ENCODE assay signal across 16 mouse cellular contexts in the genomic region with DNA sequence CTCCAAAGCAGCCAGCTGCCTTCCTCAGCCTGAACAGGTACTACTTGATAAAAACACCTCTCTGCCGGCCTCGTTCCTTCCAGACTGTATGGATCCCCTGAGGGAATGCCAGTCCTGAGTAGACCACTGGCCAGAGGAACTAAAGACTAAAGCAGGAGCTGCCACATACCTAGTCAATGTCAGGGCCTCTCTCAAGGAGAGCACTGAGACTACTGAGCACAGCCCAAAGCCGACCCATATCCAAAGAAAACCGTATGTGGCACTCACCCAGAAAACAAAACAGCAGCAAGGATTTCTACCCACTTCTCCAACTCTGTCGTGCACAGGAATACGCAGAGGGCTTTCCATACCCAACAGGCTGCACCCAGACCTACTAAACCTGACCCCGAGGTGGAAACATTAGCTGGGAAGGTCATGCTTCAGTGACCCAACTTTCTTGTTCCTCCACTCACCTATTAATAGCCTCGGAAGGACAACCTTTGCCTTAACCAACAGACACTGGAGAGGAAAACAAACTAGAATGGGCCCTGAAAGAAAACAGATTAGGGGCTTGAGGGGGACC. TPM values are rescaled to one million over a fixed set of nuclear protein-coding genes. Genes with fewer than 3 reads are reported as not detected.
DNase-seq lines count a peak whose midpoint lies in the region; ATAC-seq and TF ChIP-seq lines count a peak whose summit lies in the region.
"Had no signal": no experiment of that assay in that cellular context is flagged by ENCODE, and none has a peak within 500 bp of the region (broad histone marks: within the 10 kb centered on the region; RNA-seq: fewer than 3 reads in every experiment).

No protein-coding gene starts in this region.

- H3K4me1 ChIP-seq in heart, postnatal 0 days (ENCODE audit: control insufficient read depth, insufficient read depth) = peaks cover 47% of the 10 kb centered on the region
- H3K4me1 ChIP-seq in kidney, adult 2 months (ENCODE audit: control insufficient read depth, insufficient read depth, low read length) = peaks cover 57% of the 10 kb centered on the region
- peaks cover 61% of the 10 kb centered on the region for H3K4me1 ChIP-seq in kidney, embryonic 16.5 days (ENCODE audit: insufficient read depth, low read length)
- H3K4me1 ChIP-seq in stomach, postnatal 0 days (replicated peaks; ENCODE audit: control insufficient read depth, insufficient read depth) = 0 out of 2 replicates have a peak, but pooled peaks cover 4% of the 10 kb centered on the region
- peaks cover 2% of the 10 kb centered on the region; the same call in 1 of the 2 replicates for H3K4me1 ChIP-seq in hindbrain, embryonic 12.5 days
- H3K4me1 ChIP-seq: neural tube, embryonic 13.5 days; stomach, embryonic 15.5 days had no signal

- no peak overlapping the region for H3K4me2 ChIP-seq in heart, postnatal 0 days (ENCODE audit: low read depth, low read length)
- H3K4me2 ChIP-seq in kidney, embryonic 16.5 days (replicated peaks; ENCODE audit: low read depth, low read length) = no peak overlapping the region
- no peak overlapping the region for H3K4me2 ChIP-seq in stomach, postnatal 0 days (replicated peaks; ENCODE audit: low read depth)
- H3K4me2 ChIP-seq in hindbrain, embryonic 12.5 days (replicated peaks) = no peak overlapping the region
- H3K4me2 ChIP-seq: embryonic facial prominence, embryonic 12.5 days; neural tube, embryonic 13.5 days; stomach, embryonic 15.5 days had no signal

- no peak for TF ChIP-seq EP300 in heart, postnatal 0 days (IDR thresholded peaks at IDR 0.05; ENCODE audit: low read depth)
- TF ChIP-seq EP300 in stomach, postnatal 0 days (optimal IDR thresholded peaks at IDR 0.05) = no peak

- 68% methylated on average over 8 of the region's 8 CpGs for WGBS in heart, postnatal 0 days
- WGBS in kidney, adult 2 months = 27% methylated on average over 8 of the region's 8 CpGs
- WGBS in kidney, embryonic 16.5 days = 34% methylated on average over 8 of the region's 8 CpGs
- 68% methylated on average over 8 of the region's 8 CpGs for WGBS in stomach, postnatal 0 days
- 76% methylated on average over 8 of the region's 8 CpGs for WGBS in hindbrain, embryonic 12.5 days

- no peaks in the 10 kb centered on the region for H3K27me3 ChIP-seq in heart, postnatal 0 days (ENCODE audit: control insufficient read depth, insufficient read depth, low read length)
- H3K27me3 ChIP-seq in kidney, adult 2 months (replicated peaks; ENCODE audit: control insufficient read depth, insufficient read depth, low read length) = no peaks in the 10 kb centered on the region
- no peaks in the 10 kb centered on the region for H3K27me3 ChIP-seq in kidney, embryonic 16.5 days (ENCODE audit: insufficient read depth, low read length)
- H3K27me3 ChIP-seq in stomach, postnatal 0 days (ENCODE audit: control insufficient read depth, insufficient read depth, low read length) = no peaks in the 10 kb centered on the region
- no peaks in the 10 kb centered on the region for H3K27me3 ChIP-seq in hindbrain, embryonic 12.5 days
- H3K27me3 ChIP-seq: embryonic facial prominence, embryonic 12.5 days; neural tube, embryonic 13.5 days; Patski; stomach, embryonic 15.5 days had no signal

- TF ChIP-seq POLR2A in kidney, adult 2 months (IDR thresholded peaks at IDR 0.05; ENCODE audit: low read depth, low read length) = no peak

- H3K9ac ChIP-seq in heart, postnatal 0 days (replicated peaks; ENCODE audit: low read depth, low read length) = no peak overlapping the region
- H3K9ac ChIP-seq in kidney, embryonic 16.5 days (replicated peaks; ENCODE audit: low read length) = no peak overlapping the region
- no peak overlapping the region for H3K9ac ChIP-seq in stomach, postnatal 0 days (ENCODE audit: low read length)
- no peak overlapping the region for H3K9ac ChIP-seq in hindbrain, embryonic 12.5 days
- H3K9ac ChIP-seq: embryonic facial prominence, embryonic 12.5 days; liver, postnatal 0 days; neural tube, embryonic 13.5 days; stomach, embryonic 15.5 days had no signal

- no peaks in the 10 kb centered on the region for H3K36me3 ChIP-seq in heart, postnatal 0 days (replicated peaks; ENCODE audit: control insufficient read depth, insufficient read depth, low read length)
- no peaks in the 10 kb centered on the region for H3K36me3 ChIP-seq in kidney, adult 2 months (ENCODE audit: control insufficient read depth, insufficient read depth, low read length)
- H3K36me3 ChIP-seq in kidney, embryonic 16.5 days (ENCODE audit: insufficient read depth, low read length) = no peaks in the 10 kb centered on the region
- H3K36me3 ChIP-seq in stomach, postnatal 0 days (ENCODE audit: control insufficient read depth, insufficient read depth, low read length) = no peaks in the 10 kb centered on the region
- H3K36me3 ChIP-seq in hindbrain, embryonic 12.5 days = no peaks in the 10 kb centered on the region
- H3K36me3 ChIP-seq: embryonic facial prominence, embryonic 12.5 days; neural tube, embryonic 13.5 days; stomach, embryonic 15.5 days had no signal

- no peak overlapping the region for H3K4me3 ChIP-seq in heart, postnatal 0 days (ENCODE audit: low read depth, low read length)
- H3K4me3 ChIP-seq in kidney, adult 2 months (ENCODE audit: insufficient read depth, low read depth, low read length) = peak overlapping the region; percentile 11; the same call in 1 of the 2 replicates
- H3K4me3 ChIP-seq in kidney, embryonic 16.5 days (ENCODE audit: low read length) = no peak overlapping the region
- H3K4me3 ChIP-seq in stomach, postnatal 0 days (ENCODE audit: low read depth, low read length) = no peak overlapping the region
- H3K4me3 ChIP-seq in hindbrain, embryonic 12.5 days = no peak overlapping the region
- H3K4me3 ChIP-seq: embryonic facial prominence, embryonic 12.5 days; neural tube, embryonic 13.5 days; stomach, embryonic 15.5 days had no signal

- peak overlapping the region; percentile 2; the same call in 1 of the 2 replicates for H3K27ac ChIP-seq in heart, postnatal 0 days (ENCODE audit: low read depth)
- peak overlapping the region; percentile 94 for H3K27ac ChIP-seq in kidney, adult 2 months (ENCODE audit: insufficient read depth, low read depth, low read length)
- peak overlapping the region; percentile 79 for H3K27ac ChIP-seq in kidney, embryonic 16.5 days (ENCODE audit: low read length)
- no peak overlapping the region for H3K27ac ChIP-seq in stomach, postnatal 0 days (replicated peaks)
- H3K27ac ChIP-seq in hindbrain, embryonic 12.5 days = no peak overlapping the region
- H3K27ac ChIP-seq: embryonic facial prominence, embryonic 12.5 days; neural tube, embryonic 13.5 days; stomach, embryonic 15.5 days had no signal

- ATAC-seq in heart, postnatal 0 days (ENCODE audit: insufficient read depth, low read depth) = no peak
- peak; percentile 76 for ATAC-seq in kidney, embryonic 16.5 days (ENCODE audit: low FRiP score, low TSS enrichment)
- 0 out of 2 replicates have a peak, but pooled peaks have one; percentile 29 for ATAC-seq in stomach, postnatal 0 days (ENCODE audit: low FRiP score, low TSS enrichment)
- ATAC-seq in hindbrain, embryonic 12.5 days (ENCODE audit: low FRiP score) = no peak
- ATAC-seq: activated CD4-positive, CD25-positive, alpha-beta regulatory T cell, adult 4 months; liver, postnatal 0 days; Patski had no signal

- DNase-seq in heart, postnatal 0 days (ENCODE audit: low spot score) = no peak
- DNase-seq in heart, adult 18-20 months = no peak
- peak; percentile 88 for DNase-seq in kidney, adult 2 months
- DNase-seq in stomach, postnatal 0 days (ENCODE audit: low spot score) = no peak
- no peak for DNase-seq in thymus, postnatal 4 days
- DNase-seq: adrenal gland, postnatal 14 days; cerebellum, adult 2 months; liver, postnatal 0 days; thymus, postnatal 25 days had no signal

- no peak for TF ChIP-seq CTCF in heart, postnatal 0 days (IDR thresholded peaks at IDR 0.05; ENCODE audit: low read depth)
- TF ChIP-seq CTCF in kidney, adult 2 months (conservative IDR thresholded peaks at IDR 0.05; ENCODE audit: insufficient read depth, insufficient read length, low read depth, low read length) = no peak
- TF ChIP-seq CTCF in stomach, postnatal 0 days (IDR thresholded peaks at IDR 0.05; ENCODE audit: low read depth) = no peak

- no peaks in the 10 kb centered on the region for H3K9me3 ChIP-seq in heart, postnatal 0 days (replicated peaks; ENCODE audit: control insufficient read depth, low read length)
- no peaks in the 10 kb centered on the region for H3K9me3 ChIP-seq in kidney, embryonic 16.5 days (ENCODE audit: low read length)
- no peaks in the 10 kb centered on the region for H3K9me3 ChIP-seq in stomach, postnatal 0 days (ENCODE audit: control insufficient read depth, low read length)
- H3K9me3 ChIP-seq in hindbrain, embryonic 12.5 days (replicated peaks) = no peaks in the 10 kb centered on the region
- H3K9me3 ChIP-seq: embryonic facial prominence, embryonic 12.5 days; neural tube, embryonic 13.5 days; stomach, embryonic 15.5 days had no signal

RNA-seq across cellular contexts. Expression of a gene that starts 22.0 kb away (rescaled TPM):
- total RNA-seq in heart, postnatal 0 days (2014; rRNA removed; ENCODE audit: low replicate concordance) = 34.6 and 38.1 TPM in 2 replicates
- polyA plus RNA-seq in heart, postnatal 0 days (2015; fragmentation: Nextera tagmentation; extraction: Ambion mirVana) = 10.5 and 11.7 TPM in 2 replicates
- 10 to 100 TPM; 35.6 to 36.6 TPM for total RNA-seq in heart, adult 18-20 months (2021)
- 25.9 and 28.5 TPM in 2 replicates for polyA plus RNA-seq in kidney, adult 2 months (2012; rRNA removed)
- 18.2 and 20.4 TPM in 2 replicates for polyA plus RNA-seq in kidney, embryonic 16.5 days (2015; fragmentation: Nextera tagmentation; extraction: Ambion mirVana)
- polyA plus RNA-seq in stomach, postnatal 0 days (2015; fragmentation: Nextera tagmentation; extraction: Ambion mirVana) = 8.0 and 9.0 TPM in 2 replicates
- polyA plus RNA-seq in hindbrain, embryonic 12.5 days (2016; fragmentation: Nextera tagmentation; extraction: Ambion mirVana) = 8.9 and 9.7 TPM in 2 replicates

Comparison
In these comparisons a context has a peak if more than half of its experiments do, and no peak if none do; other contexts are left out.
1. ATAC-seq: peak in kidney, embryonic 16.5 days (single experiment) and stomach, postnatal 0 days (single experiment); none in heart, postnatal 0 days (single experiment) and hindbrain, embryonic 12.5 days (single experiment).
2. H3K27ac ChIP-seq: peak in heart, postnatal 0 days (single experiment), kidney, adult 2 months (single experiment) and kidney, embryonic 16.5 days (single experiment); none in stomach, postnatal 0 days (single experiment) and hindbrain, embryonic 12.5 days (single experiment).